Mouse (Mus musculus) stomach, embryonic 16.5 days (tissue): ENCODE measurements around the gene Gemin2. TPM values are rescaled to one million over a fixed set of nuclear protein-coding genes. Genes with fewer than 3 reads are reported as not detected.
A peak's percentile ranks its signal among the peaks of the same experiment; 100 is the strongest.
"Not testable (repeated sequence)": the region's sequence is repeated elsewhere in the genome, so short reads cannot be mapped to it uniquely, and the experiment has no call there.

Source experiments
- ATAC-seq: fragments of 200-750 bp; cut with Nextera tagmentation; 2 replicates; pipeline ENCODE4 v1.8.0; 2017; ENCODE audit warnings: moderate number of reproducible peaks, moderate TSS enrichment; ENCODE audit not compliant: insufficient read depth, low FRiP score
- H3K27ac ChIP-seq: fragments of 300-500 bp; sonication (generic); 2 replicates; pipeline ENCODE4 v1.5.1; 2014; ENCODE audit warnings: low read length
- H3K27me3 ChIP-seq: fragments of 300-500 bp; sonication (generic); 2 replicates; pipeline ENCODE4 v1.6.1; 2014; ENCODE audit warnings: low read length, control low read depth, mixed read lengths; ENCODE audit not compliant: control insufficient read depth, insufficient read depth
- H3K36me3 ChIP-seq: fragments of 300-500 bp; sonication (generic); 2 replicates; pipeline ENCODE4 v1.6.1; 2014; ENCODE audit warnings: low read length; ENCODE audit not compliant: control insufficient read depth, insufficient read depth
- H3K4me1 ChIP-seq: fragments of 300-500 bp; sonication (generic); 2 replicates; pipeline ENCODE4 v1.6.1; 2014; ENCODE audit warnings: low read length, control low read depth, mixed read lengths; ENCODE audit not compliant: control insufficient read depth, insufficient read depth
- H3K4me2 ChIP-seq: fragments of 300-500 bp; sonication (generic); 2 replicates; pipeline ENCODE4 v1.6.1; 2014; ENCODE audit warnings: low read depth, low read length, mixed read lengths
- H3K4me3 ChIP-seq: fragments of 300-500 bp; sonication (generic); replicated peaks from 2 replicates; pipeline ENCODE4 v1.5.1; 2014; ENCODE audit warnings: mild to moderate bottlenecking, low read length
- H3K9ac ChIP-seq: fragments of 300-500 bp; sonication (generic); 2 replicates; pipeline ENCODE4 v1.6.1; 2014; ENCODE audit warnings: low read length
- H3K9me3 ChIP-seq: fragments of 300-500 bp; sonication (generic); replicated peaks from 2 replicates; pipeline ENCODE4 v1.6.1; 2016; ENCODE audit warnings: low read length, control low read depth; ENCODE audit not compliant: control insufficient read depth
- WGBS: fragments of 180-500 bp; shearing (Covaris S2); extraction: QIAGEN DNeasy Blood & Tissue Kit; methylation state at CpG from one replicate; pipeline ENCODE4 v1.1.7; 2014; 5-methylcytosine and 5-hydroxymethylcytosine counted together
- polyA plus RNA-seq: library from polyadenylated mRNA; unstranded; fragments of >200 nt; fragmentation: Nextera tagmentation; extraction: Ambion mirVana; gene quantifications from 2 replicates; pipeline ENCODE4 v1.2.1, GENCODE M21; 2015

Gene Gemin2
- polyA plus RNA-seq, 1 experiment from 2014 or later, result 25.7 TPM

DNA sequence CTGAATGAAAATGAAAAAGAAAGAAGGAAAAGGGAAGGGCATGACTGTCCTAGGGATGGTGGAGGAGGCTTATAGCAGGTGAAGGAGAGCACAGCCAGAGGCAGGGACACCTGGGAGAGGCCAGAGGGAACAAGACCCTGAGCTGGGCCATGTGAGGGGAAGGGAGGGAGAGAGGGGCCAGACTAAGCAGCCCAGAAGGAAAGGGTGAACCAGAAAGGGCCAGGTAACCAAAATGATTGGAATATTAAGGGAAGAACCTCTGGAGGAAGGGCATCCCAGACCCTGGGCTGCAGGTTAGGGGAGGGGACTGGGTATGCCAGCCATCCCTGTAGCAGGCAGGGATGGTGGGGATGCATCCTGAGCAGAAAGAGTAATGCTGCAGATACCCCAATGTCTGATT is 40.8 kb downstream of the Gemin2 start:
- Histone ChIP-seq H3K4me2 (no peak overlapping the region), H3K9ac (no peak overlapping the region), H3K4me3 (no peak overlapping the region), H3K27me3 (no peaks in the 10 kb centered on the region), H3K9me3 (0 out of 2 replicates have a peak, but pooled peaks cover 4% of the 10 kb centered on the region), H3K36me3 (peaks cover 12% of the 10 kb centered on the region), H3K4me1 (0 out of 2 replicates have a peak, but pooled peaks cover under 1% of the 10 kb centered on the region), H3K27ac (no peak overlapping the region)
- no peak for ATAC-seq

DNA sequence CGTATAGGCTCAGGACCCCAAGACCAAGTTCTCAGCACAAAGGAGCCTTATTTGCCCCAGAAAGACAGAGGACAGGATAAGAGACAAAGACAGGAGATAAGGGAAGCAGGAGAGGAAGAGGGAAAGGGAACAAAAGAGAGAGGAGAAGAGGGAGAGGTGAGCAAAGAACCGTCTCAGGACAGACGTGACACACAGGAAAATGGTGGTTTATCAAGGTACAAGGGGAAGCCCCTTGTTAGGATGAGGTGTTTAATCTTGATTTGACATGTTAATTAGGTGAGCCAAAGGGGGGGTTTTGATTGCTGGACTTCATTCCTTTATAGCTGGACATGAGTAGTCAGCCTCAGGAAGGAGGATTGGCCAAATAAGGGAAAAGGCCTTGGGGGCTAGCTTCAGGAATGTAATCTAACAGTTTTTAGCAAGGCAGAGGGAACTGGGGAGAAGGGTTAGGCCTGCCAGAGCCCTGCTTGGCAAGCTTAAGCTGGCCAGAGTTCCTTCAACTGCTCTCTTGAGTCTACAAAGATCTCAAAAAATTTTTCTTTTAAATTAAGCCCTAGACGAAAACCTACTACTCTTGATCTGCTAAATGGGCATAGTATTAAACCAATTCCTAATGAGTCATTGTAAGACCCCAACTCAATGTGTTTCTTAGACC is 42.1 kb downstream of the Gemin2 start:
- Histone ChIP-seq H3K36me3 (peaks cover 12% of the 10 kb centered on the region), H3K9ac (no peak overlapping the region), H3K9me3 (0 out of 2 replicates have a peak, but pooled peaks cover 4% of the 10 kb centered on the region), H3K4me1 (peaks cover 9% of the 10 kb centered on the region; the same call in 1 of the 2 replicates), H3K4me3 (no peak overlapping the region), H3K4me2 (no peak overlapping the region), H3K27me3 (no peaks in the 10 kb centered on the region), H3K27ac (no peak overlapping the region)
- ATAC-seq, result no peak
- WGBS, result 72% methylated on average over 4 of the region's 4 CpGs

DNA sequence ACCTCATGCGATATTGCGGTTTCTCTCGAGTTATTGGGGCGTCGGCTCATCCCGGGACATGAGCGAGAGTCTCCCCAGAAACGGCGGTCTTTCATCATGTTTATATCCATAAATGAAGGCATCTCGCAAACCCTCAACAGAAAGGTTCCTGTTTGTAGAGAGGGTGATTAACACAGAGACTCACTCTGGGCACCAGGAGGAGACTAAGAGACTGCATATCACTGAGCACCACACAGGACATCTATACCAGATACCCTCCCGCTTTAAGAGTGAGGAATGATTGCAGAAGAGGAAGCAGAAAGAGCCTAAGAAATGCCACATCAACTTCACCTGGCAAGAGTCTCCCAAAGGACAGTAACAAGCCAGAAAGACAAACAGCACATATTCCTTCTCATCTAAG is 43.0 kb downstream of the Gemin2 start:
- Histone ChIP-seq H3K9ac (no peak overlapping the region), H3K9me3 (0 out of 2 replicates have a peak, but pooled peaks cover 4% of the 10 kb centered on the region), H3K4me2 (no peak overlapping the region), H3K27me3 (no peaks in the 10 kb centered on the region), H3K4me3 (no peak overlapping the region), H3K27ac (no peak overlapping the region), H3K36me3 (peaks cover 12% of the 10 kb centered on the region), H3K4me1 (peaks cover 10% of the 10 kb centered on the region; the same call in 1 of the 2 replicates)
- 96% methylated on average over 11 of the region's 11 CpGs for whole genome bisulfite sequencing
- ATAC-seq, result no peak

DNA sequence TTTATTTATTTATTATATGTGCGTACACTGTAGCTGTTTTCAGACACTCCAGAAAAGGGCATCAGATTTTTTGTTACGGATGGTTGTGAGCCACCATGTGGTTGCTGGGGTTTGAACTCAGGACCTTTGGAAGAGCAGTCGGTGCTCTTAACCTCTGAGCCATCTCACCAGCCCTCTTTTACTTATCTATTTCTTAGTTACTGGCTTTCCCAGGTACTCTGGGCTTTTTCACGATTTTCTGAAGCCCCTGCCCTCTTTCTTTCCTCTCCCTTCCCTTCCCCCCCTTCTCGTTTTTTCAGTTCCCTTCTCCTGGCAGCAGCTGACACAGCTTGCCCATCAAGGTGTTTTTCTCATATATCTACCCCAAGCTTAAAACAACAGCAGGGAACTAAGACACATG is 45.0 kb downstream of the Gemin2 start:
- H3K27me3 ChIP-seq, H3K9ac ChIP-seq, H3K9me3 ChIP-seq, H3K4me3 ChIP-seq, H3K27ac ChIP-seq, H3K4me1 ChIP-seq, H3K4me2 ChIP-seq, ATAC-seq: not testable (repeated sequence)
- WGBS, result 82% methylated on average over 5 of the region's 5 CpGs
- H3K36me3 ChIP-seq, result peaks cover 12% of the 10 kb centered on the region

DNA sequence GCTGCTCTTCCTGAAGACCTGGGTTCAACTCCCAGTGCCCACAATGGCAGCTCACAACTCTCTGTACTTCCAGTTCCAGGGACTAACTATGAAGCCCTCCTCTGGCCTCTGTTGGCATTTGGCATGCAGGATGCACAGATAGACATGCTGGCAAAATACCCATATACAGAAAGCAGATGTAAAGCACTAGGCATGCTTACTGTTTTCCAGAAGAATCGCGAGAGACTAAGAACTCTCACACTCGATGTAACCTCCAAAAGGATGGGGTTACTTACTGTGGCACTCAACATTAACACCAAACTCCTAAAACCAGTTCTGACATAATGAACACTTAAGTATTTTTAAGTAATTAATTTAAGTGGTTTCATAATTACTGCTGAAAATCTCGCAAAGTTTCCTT is 47.1 kb downstream of the Gemin2 start:
- H3K27me3 ChIP-seq, result no peaks in the 10 kb centered on the region
- WGBS, result 50% methylated on average over 4 of the region's 4 CpGs
- 0 out of 2 replicates have a peak, but pooled peaks cover 4% of the 10 kb centered on the region for H3K9me3 ChIP-seq
- peaks cover 10% of the 10 kb centered on the region; the same call in 1 of the 2 replicates for H3K4me1 ChIP-seq
- peak overlapping the region; percentile 86; the same call in 1 of the 2 replicates for H3K27ac ChIP-seq
- peaks cover 12% of the 10 kb centered on the region for H3K36me3 ChIP-seq
- no peak for ATAC-seq
- peak overlapping the region; percentile 98 for H3K9ac ChIP-seq
- H3K4me2 ChIP-seq, result peak overlapping the region; percentile 65
- H3K4me3 ChIP-seq, result peak overlapping the region; percentile 77

DNA sequence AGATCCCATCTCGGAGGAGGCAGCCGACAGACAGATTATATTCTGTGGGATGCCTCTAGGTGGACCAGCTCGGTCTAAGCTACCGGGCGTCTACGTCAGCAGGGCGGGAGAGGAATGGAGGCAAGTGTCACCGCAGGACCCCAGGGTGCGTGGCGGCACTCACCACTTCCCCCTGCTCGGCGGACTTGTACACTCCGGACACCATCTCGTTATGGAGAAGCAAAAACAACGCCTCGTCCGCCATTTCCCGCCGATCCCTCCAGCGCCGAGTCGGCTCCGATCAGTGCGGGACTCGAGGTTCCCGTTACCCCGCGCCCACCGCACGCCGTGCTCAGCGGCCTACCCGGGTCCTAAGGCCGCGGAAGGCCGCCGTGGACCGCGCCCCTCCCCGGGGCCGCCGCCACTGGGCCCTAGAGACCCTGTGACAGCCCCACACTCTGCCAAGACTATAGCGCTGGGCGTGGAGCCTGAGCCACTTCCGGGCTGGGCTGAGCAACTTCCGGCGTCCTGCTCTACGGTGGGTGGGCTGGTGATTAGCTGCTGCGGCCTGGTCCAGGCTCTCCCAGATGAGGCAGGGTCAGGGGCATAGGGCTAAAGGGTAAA is 47.9 kb downstream of the Gemin2 start, which contains the start of gene Trappc6b:
TSS of gene Trappc6b (minus strand) at position 480 of the 603 bp plus-strand sequence.
- Histone ChIP-seq H3K27me3 (no peaks in the 10 kb centered on the region), H3K4me1 (peaks cover 12% of the 10 kb centered on the region; the same call in 1 of the 2 replicates), H3K4me3 (peak within 1 kb of the TSS; percentile 77), H3K4me2 (peak within 1 kb of the TSS; percentile 65), H3K27ac (peak within 1 kb of the TSS; percentile 86), H3K36me3 (peaks cover 9% of the 10 kb centered on the region), H3K9me3 (0 out of 2 replicates have a peak, but pooled peaks cover 3% of the 10 kb centered on the region), H3K9ac (peak within 1 kb of the TSS; percentile 98)
- ATAC-seq, result peak; percentile 96
- under 1% methylated on average over 49 of the region's 49 CpGs for WGBS

DNA sequence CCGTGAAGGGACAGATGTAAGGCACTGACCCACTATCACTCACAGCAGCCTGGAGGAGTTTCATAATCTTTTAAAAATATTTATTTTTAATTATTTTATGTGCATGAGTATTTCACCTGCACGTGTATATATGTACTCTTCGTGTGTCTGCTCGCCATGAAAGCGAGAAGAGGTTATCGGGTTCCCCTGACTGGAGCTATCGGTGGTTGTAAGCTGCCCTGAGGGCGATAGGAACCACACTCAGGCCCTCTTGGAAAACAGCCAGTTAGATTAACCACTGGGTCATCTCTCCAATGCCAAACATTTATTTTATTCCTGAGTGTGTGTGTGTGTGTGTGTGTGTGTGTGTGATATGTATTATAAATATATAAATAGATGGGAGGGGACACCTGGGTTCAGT is 51.6 kb downstream of the Gemin2 start:
- Histone ChIP-seq H3K4me1 (peaks cover 12% of the 10 kb centered on the region), H3K9me3 (no peaks in the 10 kb centered on the region), H3K27me3 (no peaks in the 10 kb centered on the region), H3K4me3 (no peak overlapping the region), H3K4me2 (no peak overlapping the region), H3K9ac (no peak overlapping the region), H3K27ac (no peak overlapping the region), H3K36me3 (peaks cover 10% of the 10 kb centered on the region; the same call in 1 of the 2 replicates)
- no peak for ATAC-seq
- WGBS, result 83% methylated on average over 8 of the region's 8 CpGs

DNA sequence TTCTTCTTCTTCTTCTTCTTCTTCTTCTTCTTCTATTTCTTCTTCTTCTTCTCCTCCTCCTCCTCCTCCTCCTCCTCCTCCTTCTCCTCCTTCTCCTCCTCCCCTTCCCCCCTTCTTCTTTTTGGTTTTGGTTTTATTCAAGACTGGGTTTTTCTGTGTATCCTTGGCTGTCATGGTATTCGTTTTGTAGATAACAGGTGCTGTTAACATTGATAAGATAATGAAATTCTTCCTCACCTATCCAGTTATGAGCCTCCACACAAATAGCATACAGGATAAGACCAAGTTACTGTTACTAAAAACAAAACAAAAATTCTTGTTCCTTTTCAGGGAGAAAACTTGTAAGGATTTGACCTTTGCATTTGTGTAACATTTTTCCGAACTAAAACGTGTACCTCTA is 52.6 kb downstream of the Gemin2 start:
- peak overlapping the region; percentile 69 for H3K9ac ChIP-seq
- peak overlapping the region; percentile 72 for H3K4me2 ChIP-seq
- ATAC-seq, result no peak
- H3K9me3 ChIP-seq, result no peaks in the 10 kb centered on the region
- H3K27ac ChIP-seq, result peak overlapping the region; percentile 90
- peak overlapping the region; percentile 98 for H3K4me3 ChIP-seq
- H3K36me3 ChIP-seq, result peaks cover 14% of the 10 kb centered on the region
- peaks cover 8% of the 10 kb centered on the region for H3K4me1 ChIP-seq
- no peaks in the 10 kb centered on the region for H3K27me3 ChIP-seq
- WGBS, result 43% methylated on average over 3 of the region's 3 CpGs

DNA sequence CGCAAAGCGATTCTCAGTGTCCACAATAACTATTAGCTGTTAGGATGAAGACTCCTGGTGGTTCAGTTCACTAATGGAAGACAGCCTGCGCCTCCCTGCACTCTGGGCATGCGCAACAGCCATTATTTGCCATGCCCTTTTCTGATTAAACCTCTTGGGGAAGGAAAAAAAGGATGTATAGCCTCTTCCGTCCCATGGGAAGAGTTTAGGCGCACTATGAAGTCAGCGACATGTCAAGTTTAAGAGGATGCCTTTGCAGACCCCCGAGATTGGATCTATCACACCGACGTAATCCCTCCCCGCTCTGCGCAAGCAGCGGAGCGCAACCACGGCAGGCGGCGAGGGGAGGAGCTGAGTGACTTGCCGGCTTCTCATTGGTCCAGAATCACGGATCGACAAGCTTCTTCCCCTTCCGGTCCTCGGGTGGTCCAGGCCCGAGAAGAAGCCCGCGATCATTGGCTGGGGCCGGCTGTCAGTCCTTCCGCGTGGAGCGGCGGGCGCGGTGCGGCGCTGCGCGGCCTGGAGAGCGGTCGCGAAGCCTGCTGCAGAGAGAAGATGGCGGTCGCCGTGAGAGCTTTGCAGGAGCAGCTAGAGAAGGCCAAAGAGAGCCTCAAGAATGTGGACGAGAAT is 53.4 kb downstream of the Gemin2 start, which contains the start of gene Pnn:
TSS of gene Pnn (plus strand) at position 437 of the 630 bp plus-strand sequence.
- Histone ChIP-seq H3K4me2 (peak within 1 kb of the TSS; percentile 74), H3K27me3 (no peaks in the 10 kb centered on the region), H3K27ac (peak within 1 kb of the TSS; percentile 90), H3K9ac (peak within 1 kb of the TSS; percentile 100), H3K9me3 (no peaks in the 10 kb centered on the region), H3K4me3 (peak within 1 kb of the TSS; percentile 98), H3K4me1 (peaks cover 8% of the 10 kb centered on the region), H3K36me3 (peaks cover 17% of the 10 kb centered on the region)
- ATAC-seq, result peak; percentile 99
- under 1% methylated on average over 43 of the region's 43 CpGs for WGBS
